Mouse (Mus musculus): ENCODE measurements around the gene Cfap69. TPM values are rescaled to one million over a fixed set of nuclear protein-coding genes. Genes with fewer than 3 reads are reported as not detected.

Cfap69 gene
- 3.2 and 3.4 TPM in 2 replicates for polyA plus RNA-seq (2015; fragmentation: Nextera tagmentation; extraction: Ambion mirVana)

DNA sequence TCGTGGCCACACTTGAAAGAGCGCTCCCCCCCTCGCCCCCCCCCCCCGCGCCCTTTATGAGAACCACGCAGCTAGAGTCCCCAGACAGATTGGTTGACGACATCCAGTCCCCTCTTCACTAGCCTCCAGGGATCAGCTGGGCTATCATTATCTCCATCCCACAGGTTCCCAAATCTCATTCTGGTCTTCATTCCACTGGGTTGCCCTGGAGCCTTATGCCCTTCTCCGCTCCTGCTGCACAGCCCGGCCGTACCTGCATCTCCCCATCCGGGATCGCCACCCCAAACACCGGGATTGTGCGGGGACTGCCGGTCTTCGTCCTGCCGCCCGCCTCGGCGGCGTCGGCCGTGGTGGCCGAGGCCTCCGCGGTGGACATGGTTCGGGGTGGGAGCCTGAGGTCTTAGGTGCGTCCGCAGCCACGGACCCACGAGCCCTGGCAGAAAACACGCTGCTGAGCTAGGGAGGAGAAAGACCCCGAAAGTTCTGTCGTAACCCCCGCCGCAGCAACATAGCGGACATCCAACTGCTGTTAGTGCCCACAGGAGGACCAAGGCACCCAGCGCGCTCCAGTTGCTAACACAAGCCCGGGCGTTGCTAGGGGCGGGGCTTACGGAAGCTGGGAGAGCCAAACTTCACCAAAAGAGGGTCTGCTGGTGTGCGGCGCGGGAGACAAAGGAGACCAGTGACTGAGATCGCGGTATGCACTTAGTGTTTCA, at the start of gene Cfap69:
Cfap69 (minus strand) TSS at position 585 of the 716 bp plus-strand sequence.
- 1% methylated on average over 45 of the region's 48 CpGs for WGBS

DNA sequence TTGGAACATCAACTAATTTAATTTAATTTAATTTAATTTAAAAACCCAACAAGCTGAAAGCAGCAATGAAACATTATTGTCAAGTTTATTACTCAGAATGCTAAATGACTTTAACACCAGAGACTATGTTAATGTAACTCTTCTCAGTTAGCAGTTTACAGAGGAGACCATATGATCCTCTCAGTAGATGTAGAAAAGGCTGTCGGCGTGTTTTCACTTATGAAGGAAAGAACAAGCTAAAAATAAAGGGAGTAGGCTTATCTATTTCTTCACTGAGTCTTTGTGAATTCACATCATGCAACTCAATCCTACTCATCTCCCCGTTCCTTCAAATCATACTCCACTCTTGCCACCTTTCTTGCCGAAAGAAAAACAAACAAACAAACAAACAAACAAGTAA, 47.0 kb upstream of the Cfap69 start:
- WGBS, result 77% methylated on average over 4 of the region's 4 CpGs
- H3K4me1 ChIP-seq, result peaks cover 3% of the 10 kb centered on the region; the same call in 1 of the 2 replicates
- H3K9ac ChIP-seq, result no peak overlapping the region
- no peak overlapping the region for H3K4me3 ChIP-seq (replicated peaks)
- no peaks in the 10 kb centered on the region for H3K9me3 ChIP-seq (replicated peaks)
- ATAC-seq (replicated peaks; ENCODE audit: low FRiP score), result no peak
- no peaks in the 10 kb centered on the region for H3K36me3 ChIP-seq
- H3K27ac ChIP-seq, result no peak overlapping the region
- no peak overlapping the region for H3K4me2 ChIP-seq
- H3K27me3 ChIP-seq, result no peaks in the 10 kb centered on the region

More for the DNA sequence above, at the start of gene Cfap69:
- peak within 1 kb of the TSS; percentile 37 for H3K9ac ChIP-seq
- H3K27ac ChIP-seq, result no peak within 1 kb of the TSS
- H3K36me3 ChIP-seq, result no peaks in the 10 kb centered on the region
- H3K4me1 ChIP-seq, result peaks cover 6% of the 10 kb centered on the region; the same call in 1 of the 2 replicates
- peak within 1 kb of the TSS; percentile 80 for H3K4me2 ChIP-seq
- peak within 1 kb of the TSS; percentile 72 for H3K4me3 ChIP-seq (replicated peaks)
- no peaks in the 10 kb centered on the region for H3K9me3 ChIP-seq (replicated peaks)
- ATAC-seq (replicated peaks; ENCODE audit: low FRiP score), result peak; percentile 99
- peaks cover 5% of the 10 kb centered on the region; the same call in 1 of the 2 replicates for H3K27me3 ChIP-seq

- no peak overlapping the region for H3K27ac ChIP-seq
- no peak overlapping the region for H3K9ac ChIP-seq
- H3K4me2 ChIP-seq, result no peak overlapping the region
- WGBS, result 50% methylated on average over 13 of the region's 13 CpGs
- no peaks in the 10 kb centered on the region for H3K9me3 ChIP-seq (replicated peaks)
- no peak overlapping the region for H3K4me3 ChIP-seq (replicated peaks)
- peak; percentile 37; the same call in 1 of the 2 replicates for ATAC-seq (replicated peaks; ENCODE audit: low FRiP score)
- H3K4me1 ChIP-seq, result peaks cover 3% of the 10 kb centered on the region; the same call in 1 of the 2 replicates
- no peaks in the 10 kb centered on the region for H3K36me3 ChIP-seq
- no peaks in the 10 kb centered on the region for H3K27me3 ChIP-seq
Observed at GRCm38 (mm10) chr5:5707341-5708278, 43.6 kb upstream of the Cfap69 start.

DNA sequence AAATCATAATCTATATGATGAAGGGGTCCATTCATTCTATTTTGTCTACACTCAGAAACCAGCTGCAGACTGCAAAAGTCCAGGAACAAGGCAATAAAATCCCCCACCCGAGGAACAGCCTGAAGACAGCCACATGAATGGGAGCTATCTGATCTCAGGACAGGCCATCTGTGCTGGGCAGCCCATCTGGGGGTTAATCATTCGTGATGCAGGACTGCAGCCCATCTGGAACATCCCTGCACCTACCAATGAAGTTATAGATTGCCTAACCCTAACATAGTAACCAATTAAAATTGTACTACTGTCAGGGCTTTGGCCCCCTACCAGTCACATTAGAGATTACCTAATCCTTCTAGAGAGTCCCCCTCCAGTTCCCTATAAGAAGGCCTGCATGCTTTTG, 41.0 kb upstream of the Cfap69 start:
- Histone ChIP-seq H3K36me3 (no peaks in the 10 kb centered on the region), H3K27me3 (no peaks in the 10 kb centered on the region), H3K27ac (no peak overlapping the region), H3K4me2 (no peak overlapping the region), H3K4me3 (replicated peaks) (no peak overlapping the region), H3K9ac (no peak overlapping the region), H3K9me3 (replicated peaks) (no peaks in the 10 kb centered on the region), H3K4me1 (peaks cover 3% of the 10 kb centered on the region; the same call in 1 of the 2 replicates)
- ATAC-seq (replicated peaks; ENCODE audit: low FRiP score), result peak; percentile 89
- WGBS, result 11% methylated on average over 2 of the region's 2 CpGs

DNA sequence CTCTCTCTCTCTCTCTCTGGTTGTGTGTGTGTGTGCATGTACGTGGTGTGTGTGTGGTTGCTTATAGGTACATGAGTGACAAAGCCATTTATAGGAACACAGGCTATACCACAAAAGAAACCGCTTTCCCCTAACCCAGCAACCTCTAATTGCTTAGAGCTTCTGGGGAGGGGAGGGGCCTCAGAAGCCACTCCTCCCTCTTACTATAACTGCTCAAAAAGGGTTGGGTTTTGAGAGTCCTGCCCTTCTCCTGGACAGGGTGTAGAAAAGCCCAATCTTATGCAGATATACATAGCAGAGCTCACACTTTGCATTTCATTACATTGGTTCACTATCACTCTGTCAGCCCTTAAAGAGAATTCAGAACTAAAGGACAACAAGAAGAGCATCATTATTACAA, 36.3 kb upstream of the Cfap69 start:
- no peaks in the 10 kb centered on the region for H3K4me1 ChIP-seq
- H3K4me2 ChIP-seq, result no peak overlapping the region
- WGBS, result 86% methylated on average over 2 of the region's 2 CpGs
- no peak overlapping the region for H3K9ac ChIP-seq
- ATAC-seq (replicated peaks; ENCODE audit: low FRiP score), result no peak
- H3K9me3 ChIP-seq (replicated peaks), result no peaks in the 10 kb centered on the region
- H3K4me3 ChIP-seq (replicated peaks), result no peak overlapping the region
- no peaks in the 10 kb centered on the region for H3K27me3 ChIP-seq
- no peak overlapping the region for H3K27ac ChIP-seq
- no peaks in the 10 kb centered on the region for H3K36me3 ChIP-seq

- Histone ChIP-seq H3K4me3 (replicated peaks) (no peak overlapping the region), H3K36me3 (no peaks in the 10 kb centered on the region), H3K4me2 (no peak overlapping the region), H3K9ac (no peak overlapping the region), H3K27ac (no peak overlapping the region), H3K4me1 (0 out of 2 replicates have a peak, but pooled peaks cover 2% of the 10 kb centered on the region), H3K27me3 (no peaks in the 10 kb centered on the region; the same call in 1 of the 2 replicates), H3K9me3 (replicated peaks) (no peaks in the 10 kb centered on the region)
- 63% methylated on average over 3 of the region's 3 CpGs for WGBS
- ATAC-seq (replicated peaks; ENCODE audit: low FRiP score), result no peak
Observed at GRCm38 (mm10) chr5:5698830-5699229, 34.8 kb upstream of the Cfap69 start.

DNA sequence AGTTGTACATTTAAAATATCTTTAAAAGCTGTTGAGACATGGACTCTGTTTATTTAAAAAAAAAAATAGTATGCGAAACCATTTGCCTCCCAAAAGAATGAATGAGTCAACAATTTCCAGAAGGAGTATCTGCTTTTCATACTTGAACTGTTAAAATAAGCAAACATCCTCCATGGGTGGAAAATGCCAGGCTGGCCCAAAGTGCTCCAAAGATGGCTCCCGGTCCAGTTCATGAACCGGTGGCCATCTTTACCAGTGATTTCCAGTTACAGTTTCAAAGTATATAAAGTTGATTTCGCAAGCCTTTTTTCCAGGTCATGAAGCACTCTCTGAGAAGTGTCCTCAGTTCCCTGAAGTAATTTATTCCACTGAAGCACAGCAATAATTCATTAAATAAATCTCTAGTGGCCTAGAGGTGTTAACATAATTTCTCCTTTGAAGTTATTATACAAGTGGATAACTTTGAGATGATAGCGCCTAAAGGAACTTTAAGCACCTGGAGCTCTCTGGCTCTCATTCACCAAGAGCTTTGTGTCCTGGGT, 31.4 kb upstream of the Cfap69 start:
- Histone ChIP-seq H3K27ac (no peak overlapping the region), H3K27me3 (no peaks in the 10 kb centered on the region; the same call in 1 of the 2 replicates), H3K4me1 (0 out of 2 replicates have a peak, but pooled peaks cover 5% of the 10 kb centered on the region), H3K9me3 (replicated peaks) (no peaks in the 10 kb centered on the region), H3K9ac (no peak overlapping the region), H3K36me3 (no peaks in the 10 kb centered on the region), H3K4me2 (no peak overlapping the region), H3K4me3 (replicated peaks) (no peak overlapping the region)
- no peak for ATAC-seq (replicated peaks; ENCODE audit: low FRiP score)
- WGBS, result 85% methylated on average over 5 of the region's 5 CpGs

GRCm38 (mm10) chr5:5693956-5694653, 30.1 kb upstream of the Cfap69 start, which contains the start of gene Steap2:
TSS of gene Steap2 (minus strand) at chr5:5694578.
- peak; percentile 93 for ATAC-seq (replicated peaks; ENCODE audit: low FRiP score)
- Histone ChIP-seq H3K9ac (peak within 1 kb of the TSS; percentile 80), H3K4me3 (replicated peaks) (peak within 1 kb of the TSS; percentile 81), H3K9me3 (replicated peaks) (no peaks in the 10 kb centered on the region), H3K27ac (peak within 1 kb of the TSS; percentile 93), H3K36me3 (no peaks in the 10 kb centered on the region), H3K4me2 (peak within 1 kb of the TSS; percentile 82), H3K27me3 (no peaks in the 10 kb centered on the region; the same call in 1 of the 2 replicates), H3K4me1 (peaks cover 5% of the 10 kb centered on the region; the same call in 1 of the 2 replicates)
- under 1% methylated on average over 57 of the region's 66 CpGs for WGBS

- Histone ChIP-seq H3K36me3 (no peaks in the 10 kb centered on the region), H3K27ac (peak overlapping the region; percentile 93), H3K27me3 (no peaks in the 10 kb centered on the region; the same call in 1 of the 2 replicates), H3K4me3 (replicated peaks) (peak overlapping the region; percentile 81), H3K4me2 (peak overlapping the region; percentile 82), H3K9ac (peak overlapping the region; percentile 80), H3K9me3 (replicated peaks) (no peaks in the 10 kb centered on the region), H3K4me1 (peaks cover 8% of the 10 kb centered on the region; the same call in 1 of the 2 replicates)
- peak; percentile 74 for ATAC-seq (replicated peaks; ENCODE audit: low FRiP score)
- 0% methylated on average over 28 of the region's 29 CpGs for WGBS
Observed at GRCm38 (mm10) chr5:5693541-5693955, 29.5 kb upstream of the Cfap69 start.

- H3K9ac ChIP-seq, result no peak overlapping the region
- ATAC-seq (replicated peaks; ENCODE audit: low FRiP score), result no peak
- H3K36me3 ChIP-seq, result no peaks in the 10 kb centered on the region
- 63% methylated on average over 4 of the region's 4 CpGs for WGBS
- no peaks in the 10 kb centered on the region; the same call in 1 of the 2 replicates for H3K27me3 ChIP-seq
- peak overlapping the region; percentile 81 for H3K4me3 ChIP-seq (replicated peaks)
- no peak overlapping the region for H3K27ac ChIP-seq
- H3K9me3 ChIP-seq (replicated peaks), result no peaks in the 10 kb centered on the region
- peak overlapping the region; percentile 82 for H3K4me2 ChIP-seq
- peaks cover 18% of the 10 kb centered on the region; the same call in 1 of the 2 replicates for H3K4me1 ChIP-seq
Observed at GRCm38 (mm10) chr5:5692167-5692738, 28.2 kb upstream of the Cfap69 start.
